In the genomic region with DNA sequence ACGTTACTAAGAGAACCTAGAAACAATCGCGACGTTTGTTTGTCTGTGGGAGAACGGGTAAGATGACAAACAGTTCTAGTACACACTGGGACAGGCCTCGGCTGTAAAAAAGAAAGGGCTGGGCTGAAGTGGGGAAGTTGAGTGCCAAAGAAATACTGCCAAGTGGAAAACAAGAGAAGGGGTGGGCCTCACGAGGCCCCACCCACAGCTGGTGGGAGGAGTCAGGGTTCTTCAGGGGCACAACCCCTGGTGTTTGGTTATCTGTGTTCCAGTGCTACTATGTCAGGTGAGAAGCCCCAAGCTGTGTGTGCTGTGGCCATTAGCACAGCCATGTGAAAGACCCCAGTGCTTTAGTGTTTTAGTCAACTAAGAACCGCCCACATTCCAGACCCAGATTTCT, we compare ENCODE assay signal across 16 mouse cellular contexts. TPM values are rescaled to one million over a fixed set of nuclear protein-coding genes. Genes with fewer than 3 reads are reported as not detected.
A peak's percentile ranks its signal among the peaks of the same experiment; 100 is the strongest.
DNase-seq lines count a peak whose midpoint lies in the region; ATAC-seq and TF ChIP-seq lines count a peak whose summit lies in the region.
"Had no signal": no experiment of that assay in that cellular context is flagged by ENCODE, and none has a peak within 500 bp of the region (broad histone marks: within the 10 kb centered on the region; RNA-seq: fewer than 3 reads in every experiment).

No protein-coding gene starts in this region.

- 66% methylated on average over 8 of the region's 8 CpGs for WGBS in kidney, embryonic 15.5 days
- 32% methylated on average over 8 of the region's 8 CpGs for WGBS in intestine, postnatal 0 days
- WGBS in hindbrain, embryonic 11.5 days, result 78% methylated on average over 8 of the region's 8 CpGs

- H3K27ac ChIP-seq in kidney, embryonic 15.5 days, result no peak overlapping the region
- no peak overlapping the region for H3K27ac ChIP-seq in intestine, postnatal 0 days (ENCODE audit: low read depth, low read length)
- no peak overlapping the region for H3K27ac ChIP-seq in hindbrain, embryonic 11.5 days (ENCODE audit: low read depth, low read length)
- H3K27ac ChIP-seq: embryonic facial prominence, embryonic 13.5 days; forebrain, embryonic 13.5 days; liver, embryonic 13.5 days; neural tube, embryonic 12.5 days had no signal

- H3K4me1 ChIP-seq in kidney, embryonic 15.5 days, result peaks cover 27% of the 10 kb centered on the region
- peaks cover 4% of the 10 kb centered on the region; the same call in 1 of the 2 replicates for H3K4me1 ChIP-seq in intestine, postnatal 0 days (replicated peaks; ENCODE audit: control insufficient read depth, insufficient read depth, low read length)
- no peaks in the 10 kb centered on the region for H3K4me1 ChIP-seq in hindbrain, embryonic 11.5 days (replicated peaks; ENCODE audit: control insufficient read depth, insufficient read depth, low read length)
- H3K4me1 ChIP-seq: liver, embryonic 13.5 days; neural tube, embryonic 12.5 days had no signal

- ATAC-seq in kidney, embryonic 15.5 days (replicated peaks; ENCODE audit: low FRiP score), result 0 out of 2 replicates have a peak, but pooled peaks have one; percentile 22
- peak; percentile 51; the same call in 1 of the 2 replicates for ATAC-seq in intestine, postnatal 0 days
- peak; percentile 51; the same call in 1 of the 2 replicates for ATAC-seq in megakaryocyte-erythroid progenitor cell, adult 5-6 weeks (replicated peaks; ENCODE audit: low FRiP score, low TSS enrichment, poor library complexity, severe bottlenecking)
- ATAC-seq in hindbrain, embryonic 11.5 days (ENCODE audit: low FRiP score), result no peak
- ATAC-seq: CD4-positive, CD25-positive, alpha-beta regulatory T cell, adult 4 months; forebrain, embryonic 13.5 days had no signal

- no peak for TF ChIP-seq CTCF in intestine, postnatal 0 days (IDR thresholded peaks at IDR 0.05; ENCODE audit: low read depth)

- H3K4me3 ChIP-seq in kidney, embryonic 15.5 days (replicated peaks), result no peak overlapping the region
- no peak overlapping the region for H3K4me3 ChIP-seq in intestine, postnatal 0 days (ENCODE audit: low read depth, low read length)
- H3K4me3 ChIP-seq in hindbrain, embryonic 11.5 days (ENCODE audit: low read depth, low read length), result no peak overlapping the region
- H3K4me3 ChIP-seq: embryonic facial prominence, embryonic 13.5 days; forebrain, embryonic 13.5 days; liver, embryonic 13.5 days; neural tube, embryonic 12.5 days had no signal

- H3K36me3 ChIP-seq in kidney, embryonic 15.5 days, result no peaks in the 10 kb centered on the region
- no peaks in the 10 kb centered on the region for H3K36me3 ChIP-seq in intestine, postnatal 0 days (ENCODE audit: control insufficient read depth, insufficient read depth)
- no peaks in the 10 kb centered on the region for H3K36me3 ChIP-seq in hindbrain, embryonic 11.5 days (ENCODE audit: control insufficient read depth, insufficient read depth, low read length)
- H3K36me3 ChIP-seq: liver, embryonic 13.5 days; neural tube, embryonic 12.5 days had no signal

- no peak overlapping the region for H3K4me2 ChIP-seq in kidney, embryonic 15.5 days
- peak overlapping the region; percentile 17; the same call in 1 of the 2 replicates for H3K4me2 ChIP-seq in intestine, postnatal 0 days (replicated peaks; ENCODE audit: low read depth)
- no peak overlapping the region for H3K4me2 ChIP-seq in hindbrain, embryonic 11.5 days (replicated peaks; ENCODE audit: low read depth, low read length)
- H3K4me2 ChIP-seq: embryonic facial prominence, embryonic 13.5 days; forebrain, embryonic 13.5 days; liver, embryonic 13.5 days; neural tube, embryonic 12.5 days had no signal

- no peak for DNase-seq in kidney, adult 9 months
- DNase-seq in R1 (ENCODE audit: low read depth, low spot score), result peak; percentile 83
- no peak for DNase-seq in urinary bladder, postnatal 4 days (ENCODE audit: low spot score in 2 of 2)
- DNase-seq in hindbrain, embryonic 11.5 days (ENCODE audit: low spot score), result no peak
- DNase-seq: cerebellum, adult 9-10 months; gastrocnemius, postnatal 36 days; liver, embryonic 13.5 days; midbrain, embryonic 14.5 days; thymus, postnatal 14 days had no signal

- H3K27me3 ChIP-seq in kidney, embryonic 15.5 days, result no peaks in the 10 kb centered on the region
- no peaks in the 10 kb centered on the region for H3K27me3 ChIP-seq in intestine, postnatal 0 days (replicated peaks; ENCODE audit: control insufficient read depth, insufficient read depth, low read length)
- no peaks in the 10 kb centered on the region for H3K27me3 ChIP-seq in hindbrain, embryonic 11.5 days (ENCODE audit: control insufficient read depth, insufficient read depth, low read length)
- H3K27me3 ChIP-seq: embryonic facial prominence, embryonic 13.5 days; forebrain, embryonic 13.5 days; liver, embryonic 13.5 days; neural tube, embryonic 12.5 days had no signal

- no peaks in the 10 kb centered on the region for H3K9me3 ChIP-seq in kidney, embryonic 15.5 days (replicated peaks)
- H3K9me3 ChIP-seq in intestine, postnatal 0 days (ENCODE audit: control insufficient read depth), result no peaks in the 10 kb centered on the region
- no peaks in the 10 kb centered on the region for H3K9me3 ChIP-seq in hindbrain, embryonic 11.5 days (ENCODE audit: control insufficient read depth, low read length)
- H3K9me3 ChIP-seq: liver, embryonic 13.5 days; neural tube, embryonic 12.5 days had no signal

- no peak overlapping the region for H3K9ac ChIP-seq in kidney, embryonic 15.5 days
- H3K9ac ChIP-seq in intestine, postnatal 0 days (ENCODE audit: low read depth, low read length), result no peak overlapping the region
- no peak overlapping the region for H3K9ac ChIP-seq in hindbrain, embryonic 11.5 days (ENCODE audit: low read depth, low read length)
- H3K9ac ChIP-seq: embryonic facial prominence, embryonic 13.5 days; forebrain, embryonic 13.5 days; liver, embryonic 13.5 days; neural tube, embryonic 12.5 days had no signal

RNA-seq across cellular contexts. Expression of gene Pxylp1, which starts 22.4 kb away (rescaled TPM):
- polyA plus RNA-seq in kidney, embryonic 15.5 days (2015; fragmentation: Nextera tagmentation; extraction: Ambion mirVana), result 17.0 and 18.8 TPM in 2 replicates
- 22.7 and 24.1 TPM in 2 replicates for polyA plus RNA-seq in intestine, postnatal 0 days (2015; fragmentation: Nextera tagmentation; extraction: Ambion mirVana)
- total RNA-seq in megakaryocyte-erythroid progenitor cell, adult 5-6 weeks (2014; fragmentation: Nextera tagmentation), result 1.9 and 2.5 TPM in 2 replicates
- total RNA-seq in megakaryocyte-erythroid progenitor cell, adult 5-6 weeks (2017), result 1.4 and 5.2 TPM in 2 replicates
- 40.3 and 44.1 TPM in 2 replicates for polyA plus RNA-seq in hindbrain, embryonic 11.5 days (2014; fragmentation: Nextera tagmentation; extraction: Ambion mirVana)
